Mouse (Mus musculus) heart, embryonic 16.5 days (tissue): ENCODE data around the gene Scaf1. TPM values are rescaled to one million over a fixed set of nuclear protein-coding genes. Genes with fewer than 3 reads are reported as not detected.
A peak's percentile ranks its signal among the peaks of the same experiment; 100 is the strongest.

Source experiments
- ATAC-seq: fragments of 200-750 bp; cut with Nextera tagmentation; replicated peaks from 2 replicates; pipeline ENCODE4 v1.8.0; 2017; ENCODE audit warnings: moderate number of reproducible peaks; ENCODE audit not compliant: insufficient read depth, low FRiP score; ENCODE audit errors: extremely low read depth
- H3K27ac ChIP-seq: fragments of 300-500 bp; sonication (generic); 2 replicates; pipeline ENCODE4 v1.5.1; 2014; ENCODE audit warnings: mild to moderate bottlenecking, low read length, control low read depth, moderate library complexity
- H3K27me3 ChIP-seq: fragments of 300-500 bp; sonication (generic); 2 replicates; pipeline ENCODE4 v1.6.1; 2014; ENCODE audit warnings: low read length, mixed read lengths; ENCODE audit not compliant: control insufficient read depth, insufficient read depth
- H3K36me3 ChIP-seq: fragments of 300-500 bp; sonication (generic); 2 replicates; pipeline ENCODE4 v1.6.1; 2014; ENCODE audit not compliant: control insufficient read depth, insufficient read depth
- H3K4me1 ChIP-seq: fragments of 300-500 bp; sonication (generic); 2 replicates; pipeline ENCODE4 v1.6.1; 2014; ENCODE audit warnings: low read length, mixed read lengths; ENCODE audit not compliant: control insufficient read depth, insufficient read depth
- H3K4me2 ChIP-seq: fragments of 300-500 bp; sonication (generic); 2 replicates; pipeline ENCODE4 v1.6.1; 2014; ENCODE audit warnings: low read depth, mild to moderate bottlenecking, control low read depth, low read length
- H3K4me3 ChIP-seq: fragments of 300-500 bp; sonication (generic); 2 replicates; pipeline ENCODE4 v1.5.1; 2014; ENCODE audit warnings: mild to moderate bottlenecking, control low read depth, low read length
- H3K9ac ChIP-seq: fragments of 300-500 bp; sonication (generic); 2 replicates; pipeline ENCODE4 v1.6.1; 2014; ENCODE audit warnings: low read length, control low read depth
- H3K9me3 ChIP-seq: fragments of 300-500 bp; sonication (generic); replicated peaks from 2 replicates; pipeline ENCODE4 v1.6.1; 2016; ENCODE audit warnings: low read length; ENCODE audit not compliant: control insufficient read depth
- WGBS: fragments of 180-500 bp; shearing (Covaris S2); extraction: QIAGEN DNeasy Blood & Tissue Kit; methylation state at CpG from one replicate; pipeline ENCODE4 v1.1.7; 2014; 5-methylcytosine and 5-hydroxymethylcytosine counted together
- polyA plus RNA-seq: library from polyadenylated mRNA; unstranded; fragments of >200 nt; fragmentation: Nextera tagmentation; extraction: Ambion mirVana; gene quantifications from 2 replicates; pipeline ENCODE4 v1.2.1, GENCODE M21; 2015

Scaf1 gene
- polyA plus RNA-seq, 1 experiment from 2014 or later: 22.7 TPM

GRCm38 (mm10) chr7:44998501-44998955 is 17.6 kb downstream of the Scaf1 start, which contains the start of gene Bcl2l12:
Bcl2l12 (minus strand) TSS chr7:44998712.
- Histone ChIP-seq H3K4me1 (peaks cover 36% of the 10 kb centered on the region), H3K27ac (peak within 1 kb of the TSS; percentile 93), H3K4me3 (peak within 1 kb of the TSS; percentile 75), H3K27me3 (no peaks in the 10 kb centered on the region), H3K9ac (peak within 1 kb of the TSS; percentile 87), H3K4me2 (peak within 1 kb of the TSS; percentile 94), H3K9me3 (no peaks in the 10 kb centered on the region), H3K36me3 (peaks cover 52% of the 10 kb centered on the region)
- no peak for ATAC-seq
- 3% methylated on average over 18 of the region's 18 CpGs for WGBS

GRCm38 (mm10) chr7:44997940-44998428 is 18.2 kb downstream of the Scaf1 start:
- ATAC-seq: no peak
- Histone ChIP-seq H3K4me3 (peak overlapping the region; percentile 75), H3K4me2 (peak overlapping the region; percentile 94), H3K9me3 (no peaks in the 10 kb centered on the region), H3K4me1 (peaks cover 36% of the 10 kb centered on the region), H3K36me3 (peaks cover 47% of the 10 kb centered on the region), H3K27ac (peak overlapping the region; percentile 93), H3K27me3 (no peaks in the 10 kb centered on the region), H3K9ac (peak overlapping the region; percentile 87)
- 2% methylated on average over 15 of the region's 15 CpGs for WGBS

DNA sequence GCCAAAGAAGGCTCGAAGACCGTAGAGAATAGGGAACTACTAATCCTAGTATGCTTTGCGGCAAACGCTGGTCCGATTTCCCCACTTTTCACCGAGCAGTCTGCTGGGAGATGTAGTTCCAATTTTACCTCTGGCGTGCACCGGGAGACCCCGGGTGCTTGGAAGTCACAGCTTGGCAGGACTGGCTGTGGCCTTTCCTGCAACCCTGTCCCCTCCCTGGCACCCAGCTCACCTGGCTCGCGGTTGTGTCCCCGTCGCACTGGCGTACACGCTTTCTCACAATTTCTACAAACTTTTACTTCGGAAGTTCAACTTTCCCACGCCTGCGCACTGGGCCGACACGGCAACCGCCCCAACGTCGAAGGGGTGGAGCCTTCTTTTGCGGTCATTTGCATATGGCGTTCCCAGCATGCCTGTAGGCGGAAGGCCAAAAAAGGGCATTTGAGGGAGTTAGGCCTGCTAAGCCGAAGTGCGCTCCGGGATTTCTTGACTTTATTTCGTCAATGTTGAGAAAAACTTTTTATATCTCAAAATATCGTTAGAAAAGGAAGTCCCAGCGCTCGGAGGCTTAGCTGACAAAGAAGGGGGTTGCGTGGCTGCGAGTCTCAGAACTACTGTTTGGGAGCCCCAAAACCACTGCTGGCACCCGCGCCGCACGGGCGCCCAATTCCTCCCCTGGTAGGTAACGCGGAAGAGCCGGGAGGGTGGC is 18.8 kb downstream of the Scaf1 start, which contains the start of gene Irf3:
Irf3 (plus strand) TSS at position 418 of the 709 bp plus-strand sequence.
- under 1% methylated on average over 43 of the region's 43 CpGs for WGBS
- peak; percentile 91 for ATAC-seq
- H3K36me3 ChIP-seq: peaks cover 47% of the 10 kb centered on the region

GRCm38 (mm10) chr7:44996672-44997071 is 19.5 kb downstream of the Scaf1 start:
- H3K36me3 ChIP-seq: peaks cover 44% of the 10 kb centered on the region
- H3K9ac ChIP-seq: peak overlapping the region; percentile 87
- peak overlapping the region; percentile 93 for H3K27ac ChIP-seq
- H3K27me3 ChIP-seq: no peaks in the 10 kb centered on the region
- ATAC-seq: no peak
- 10% methylated on average over 10 of the region's 10 CpGs for WGBS
- peak overlapping the region; percentile 75 for H3K4me3 ChIP-seq
- no peaks in the 10 kb centered on the region for H3K9me3 ChIP-seq
- H3K4me2 ChIP-seq: peak overlapping the region; percentile 73
- peaks cover 36% of the 10 kb centered on the region for H3K4me1 ChIP-seq

More for the DNA sequence above, 18.8 kb downstream of the Scaf1 start, which contains the start of gene Irf3:
- H3K4me1 ChIP-seq: peaks cover 36% of the 10 kb centered on the region
- H3K27me3 ChIP-seq: no peaks in the 10 kb centered on the region
- peak within 1 kb of the TSS; percentile 75 for H3K4me3 ChIP-seq
- peak within 1 kb of the TSS; percentile 94 for H3K4me2 ChIP-seq
- H3K9ac ChIP-seq: peak within 1 kb of the TSS; percentile 87
- peak within 1 kb of the TSS; percentile 93 for H3K27ac ChIP-seq
- H3K9me3 ChIP-seq: no peaks in the 10 kb centered on the region

DNA sequence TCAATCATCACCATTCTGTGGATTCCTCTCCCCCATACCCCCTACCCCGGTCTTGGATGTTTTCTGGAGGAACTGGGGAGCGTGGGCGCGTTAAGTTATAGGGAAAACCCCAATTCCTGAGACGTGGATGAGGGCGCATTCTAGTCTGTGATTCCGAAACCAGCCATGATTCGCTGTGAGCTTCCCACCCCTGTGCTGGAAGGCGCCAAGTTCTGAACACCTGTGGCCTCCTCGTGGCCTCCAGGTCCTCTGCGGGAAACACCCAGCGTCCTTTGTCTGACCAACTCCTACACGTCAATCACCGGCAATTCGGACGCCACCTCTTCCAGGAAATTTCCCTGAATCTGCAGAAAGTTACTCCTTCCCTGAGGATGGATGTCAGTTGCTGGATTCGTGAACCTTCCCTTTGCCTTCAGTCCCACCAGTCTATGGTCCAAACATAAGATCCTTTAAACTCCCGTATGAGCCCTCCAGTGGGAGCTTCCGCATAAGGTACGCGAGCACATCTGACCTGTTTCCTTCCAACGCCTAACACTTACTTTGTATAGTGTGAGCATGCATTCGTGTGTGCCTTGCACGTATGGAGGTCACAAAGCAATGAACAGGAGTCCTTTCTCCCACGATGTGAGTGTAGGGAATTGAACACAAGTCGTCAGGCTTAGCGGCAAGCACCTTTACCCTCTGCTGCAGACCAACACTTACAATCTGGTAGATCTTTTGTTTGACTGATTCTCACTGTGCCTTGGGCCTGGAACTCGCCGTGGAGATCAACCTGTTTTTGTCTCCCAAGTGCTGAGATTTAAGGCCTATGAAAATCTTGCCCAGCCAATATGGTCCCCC is 29.1 kb downstream of the Scaf1 start:
- under 1% methylated on average over 29 of the region's 29 CpGs for WGBS
- Histone ChIP-seq H3K4me3 (peak overlapping the region; percentile 99), H3K9ac (peak overlapping the region; percentile 81), H3K36me3 (peaks cover 12% of the 10 kb centered on the region), H3K27me3 (no peaks in the 10 kb centered on the region), H3K27ac (peak overlapping the region; percentile 94), H3K4me2 (peak overlapping the region; percentile 75), H3K9me3 (no peaks in the 10 kb centered on the region), H3K4me1 (peaks cover 28% of the 10 kb centered on the region)
- 0 out of 2 replicates have a peak, but pooled peaks have one; percentile 5 for ATAC-seq

- Histone ChIP-seq H3K36me3 (peaks cover 18% of the 10 kb centered on the region), H3K4me3 (peak within 1 kb of the TSS; percentile 99), H3K9me3 (no peaks in the 10 kb centered on the region), H3K9ac (peak within 1 kb of the TSS; percentile 99), H3K4me1 (peaks cover 28% of the 10 kb centered on the region), H3K4me2 (peak within 1 kb of the TSS; percentile 82), H3K27me3 (no peaks in the 10 kb centered on the region), H3K27ac (peak within 1 kb of the TSS; percentile 97)
- under 1% methylated on average over 42 of the region's 42 CpGs for WGBS
- peak; percentile 95 for ATAC-seq
Observed at GRCm38 (mm10) chr7:44986192-44986878, 29.8 kb downstream of the Scaf1 start, which contains the start of gene Prmt1. Prmt1 (minus strand) TSS chr7:44986568.

- Histone ChIP-seq H3K4me1 (peaks cover 28% of the 10 kb centered on the region), H3K27ac (peak overlapping the region; percentile 97), H3K4me2 (peak overlapping the region; percentile 82), H3K9ac (peak overlapping the region; percentile 99), H3K36me3 (peaks cover 22% of the 10 kb centered on the region), H3K4me3 (peak overlapping the region; percentile 99), H3K9me3 (no peaks in the 10 kb centered on the region), H3K27me3 (no peaks in the 10 kb centered on the region)
- WGBS: under 1% methylated on average over 44 of the region's 45 CpGs
- ATAC-seq: no peak
Observed at GRCm38 (mm10) chr7:44985595-44986191, 30.5 kb downstream of the Scaf1 start.

DNA sequence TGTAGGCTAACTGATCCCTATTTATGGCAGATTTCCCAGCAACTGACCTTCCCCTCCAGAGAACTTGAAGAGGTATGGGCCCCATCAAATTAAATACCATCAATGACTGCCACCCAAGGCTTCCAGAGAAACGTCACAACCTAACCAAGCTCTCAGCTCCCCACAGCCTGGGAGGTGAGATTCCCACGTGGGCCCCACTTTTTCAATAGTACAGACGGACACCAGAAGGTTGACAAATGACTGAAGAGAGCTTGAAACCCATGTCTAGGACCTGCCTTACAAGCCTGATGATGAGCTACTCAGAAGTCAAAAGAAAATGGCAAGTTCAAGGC is 31.4 kb downstream of the Scaf1 start:
- no peaks in the 10 kb centered on the region for H3K9me3 ChIP-seq
- peaks cover 24% of the 10 kb centered on the region for H3K36me3 ChIP-seq
- peak overlapping the region; percentile 82 for H3K4me2 ChIP-seq
- peak overlapping the region; percentile 41; the same call in 1 of the 2 replicates for H3K9ac ChIP-seq
- peaks cover 28% of the 10 kb centered on the region for H3K4me1 ChIP-seq
- no peaks in the 10 kb centered on the region for H3K27me3 ChIP-seq
- no peak for ATAC-seq
- peak overlapping the region; percentile 97 for H3K27ac ChIP-seq
- H3K4me3 ChIP-seq: peak overlapping the region; percentile 99; the same call in 1 of the 2 replicates
- WGBS: 35% methylated on average over 3 of the region's 3 CpGs
